In the genomic region with DNA sequence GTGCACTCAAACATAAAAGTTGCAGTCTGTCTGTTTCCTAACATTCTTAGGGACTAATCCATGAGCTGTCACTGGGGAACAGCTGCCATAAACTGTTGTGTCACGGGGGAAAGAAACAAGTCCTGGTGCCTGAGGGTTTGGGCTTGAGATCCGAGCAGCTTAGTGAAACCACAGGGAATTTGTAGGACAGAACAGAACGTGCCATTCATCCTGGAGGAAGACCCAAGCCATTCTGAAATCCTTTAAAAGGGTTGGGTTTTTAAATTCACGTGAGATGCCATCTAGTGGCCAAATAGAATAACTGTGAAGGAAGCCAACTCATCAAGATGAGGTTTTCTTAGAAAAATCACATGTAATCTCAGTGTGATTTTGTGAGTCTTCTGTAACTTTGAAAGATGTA, we compare ENCODE assay signal across 8 mouse cellular contexts. TPM values are rescaled to one million over a fixed set of nuclear protein-coding genes. Genes with fewer than 3 reads are reported as not detected.
DNase-seq lines count a peak whose midpoint lies in the region; ATAC-seq lines count a peak whose summit lies in the region.

No protein-coding gene starts in this region.

- DNase-seq in gastrocnemius, postnatal 25 days, result peak; percentile 35
- DNase-seq in gastrocnemius, postnatal 14 days, result no peak
- DNase-seq in midbrain, embryonic 10.5 days (ENCODE audit: low spot score), result peak; percentile 23
- DNase-seq in embryo, embryonic 11 days, result peak; percentile 75
- no peak for DNase-seq in adrenal gland, postnatal 25 days

- no peak overlapping the region for H3K4me2 ChIP-seq in midbrain, embryonic 15.5 days
- H3K4me2 ChIP-seq in midbrain, embryonic 13.5 days (replicated peaks), result no peak overlapping the region

- H3K9me3 ChIP-seq in midbrain, embryonic 10.5 days (replicated peaks), result no peaks in the 10 kb centered on the region
- no peaks in the 10 kb centered on the region for H3K9me3 ChIP-seq in midbrain, embryonic 15.5 days
- no peaks in the 10 kb centered on the region for H3K9me3 ChIP-seq in midbrain, embryonic 13.5 days

- no peak overlapping the region for H3K27ac ChIP-seq in midbrain, embryonic 10.5 days (replicated peaks)
- H3K27ac ChIP-seq in midbrain, embryonic 15.5 days, result no peak overlapping the region
- no peak overlapping the region for H3K27ac ChIP-seq in midbrain, embryonic 13.5 days

- peaks cover 4% of the 10 kb centered on the region; the same call in 1 of the 2 replicates for H3K4me1 ChIP-seq in midbrain, embryonic 10.5 days
- H3K4me1 ChIP-seq in midbrain, embryonic 15.5 days, result no peaks in the 10 kb centered on the region
- 0 out of 2 replicates have a peak, but pooled peaks cover 5% of the 10 kb centered on the region for H3K4me1 ChIP-seq in midbrain, embryonic 13.5 days (replicated peaks)

- intact Hi-C loops in gastrocnemius, postnatal 14 days (cut with DNase I; ENCODE audit: low total_unique reads), result loop anchor here (5.0 kb wide), 1 partner anchor 280 kb away; no protein-coding TSS in a partner anchor

- H3K27me3 ChIP-seq in midbrain, embryonic 10.5 days (ENCODE audit: low read depth, poor library complexity, severe bottlenecking), result no peaks in the 10 kb centered on the region
- no peaks in the 10 kb centered on the region for H3K27me3 ChIP-seq in midbrain, embryonic 15.5 days (replicated peaks)
- no peaks in the 10 kb centered on the region for H3K27me3 ChIP-seq in midbrain, embryonic 13.5 days

- no peaks in the 10 kb centered on the region for H3K36me3 ChIP-seq in midbrain, embryonic 10.5 days
- no peaks in the 10 kb centered on the region for H3K36me3 ChIP-seq in midbrain, embryonic 15.5 days (replicated peaks)
- H3K36me3 ChIP-seq in midbrain, embryonic 13.5 days, result no peaks in the 10 kb centered on the region

- ATAC-seq in midbrain, embryonic 15.5 days (replicated peaks), result no peak; the same call in 1 of the 2 replicates
- peak; percentile 75 for ATAC-seq in midbrain, embryonic 13.5 days
- ATAC-seq in erythroblast, adult 5-6 weeks (replicated peaks; ENCODE audit: low FRiP score, poor library complexity, severe bottlenecking), result no peak

- H3K9ac ChIP-seq in midbrain, embryonic 15.5 days, result no peak overlapping the region
- H3K9ac ChIP-seq in midbrain, embryonic 13.5 days (replicated peaks), result no peak overlapping the region

- 2% methylated on average over 4 of the region's 4 CpGs for WGBS in midbrain, embryonic 10.5 days
- under 1% methylated on average over 4 of the region's 4 CpGs for WGBS in midbrain, embryonic 15.5 days
- 2% methylated on average over 4 of the region's 4 CpGs for WGBS in midbrain, embryonic 13.5 days

- H3K4me3 ChIP-seq in midbrain, embryonic 10.5 days, result no peak overlapping the region
- no peak overlapping the region for H3K4me3 ChIP-seq in midbrain, embryonic 15.5 days
- no peak overlapping the region for H3K4me3 ChIP-seq in midbrain, embryonic 13.5 days (replicated peaks)

RNA-seq across cellular contexts. Expression of gene Epas1, which starts 58.5 kb away (rescaled TPM):
- total RNA-seq in gastrocnemius, postnatal 25 days (2021), result 100 to 1,000 TPM in 1 of 2 experiments, 10 to 100 TPM in 1; 91.3 to 110 TPM
- 100 to 1,000 TPM in 1 of 2 experiments, 10 to 100 TPM in 1; 91.8 to 114 TPM for total RNA-seq in gastrocnemius, postnatal 14 days (2021)
- 2.0 and 3.0 TPM in 2 replicates for polyA plus RNA-seq in midbrain, embryonic 10.5 days (2016; fragmentation: Nextera tagmentation; extraction: Ambion mirVana)
- polyA plus RNA-seq in midbrain, embryonic 15.5 days (2015; fragmentation: Nextera tagmentation; extraction: Ambion mirVana), result 5.1 and 5.2 TPM in 2 replicates
- 4.0 and 4.3 TPM in 2 replicates for polyA plus RNA-seq in midbrain, embryonic 13.5 days (2015; fragmentation: Nextera tagmentation; extraction: Ambion mirVana)
- total RNA-seq in erythroblast, adult 5-6 weeks (2015; ENCODE audit: low replicate concordance), result 0.42 and 0.77 TPM in 2 replicates
- total RNA-seq in erythroblast, adult 5-6 weeks (2017; ENCODE audit: low replicate concordance), result 0.17 TPM in 1 of 2 replicates, not detected in the other
- total RNA-seq in adrenal gland, postnatal 25 days (2021), result 174 and 183 TPM in 2 replicates

Comparison
In these comparisons a context has a peak if more than half of its experiments do, and no peak if none do; other contexts are left out.
1. DNase-seq: peak in gastrocnemius, postnatal 25 days (single experiment), midbrain, embryonic 10.5 days (single experiment) and embryo, embryonic 11 days (single experiment); none in gastrocnemius, postnatal 14 days (single experiment) and adrenal gland, postnatal 25 days (single experiment).
2. RNA of gene Epas1, which starts 58.5 kb away (total RNA-seq): 174 to 183 TPM in adrenal gland, postnatal 25 days, 91.8 to 114 TPM in gastrocnemius, postnatal 14 days and 91.3 to 110 TPM in gastrocnemius, postnatal 25 days; 0.17 to 0.77 TPM in erythroblast, adult 5-6 weeks; every median in the first group is over 10 times any median in the second.